Comparison of ENCODE assay signal across 9 mouse cellular contexts in the genomic region with DNA sequence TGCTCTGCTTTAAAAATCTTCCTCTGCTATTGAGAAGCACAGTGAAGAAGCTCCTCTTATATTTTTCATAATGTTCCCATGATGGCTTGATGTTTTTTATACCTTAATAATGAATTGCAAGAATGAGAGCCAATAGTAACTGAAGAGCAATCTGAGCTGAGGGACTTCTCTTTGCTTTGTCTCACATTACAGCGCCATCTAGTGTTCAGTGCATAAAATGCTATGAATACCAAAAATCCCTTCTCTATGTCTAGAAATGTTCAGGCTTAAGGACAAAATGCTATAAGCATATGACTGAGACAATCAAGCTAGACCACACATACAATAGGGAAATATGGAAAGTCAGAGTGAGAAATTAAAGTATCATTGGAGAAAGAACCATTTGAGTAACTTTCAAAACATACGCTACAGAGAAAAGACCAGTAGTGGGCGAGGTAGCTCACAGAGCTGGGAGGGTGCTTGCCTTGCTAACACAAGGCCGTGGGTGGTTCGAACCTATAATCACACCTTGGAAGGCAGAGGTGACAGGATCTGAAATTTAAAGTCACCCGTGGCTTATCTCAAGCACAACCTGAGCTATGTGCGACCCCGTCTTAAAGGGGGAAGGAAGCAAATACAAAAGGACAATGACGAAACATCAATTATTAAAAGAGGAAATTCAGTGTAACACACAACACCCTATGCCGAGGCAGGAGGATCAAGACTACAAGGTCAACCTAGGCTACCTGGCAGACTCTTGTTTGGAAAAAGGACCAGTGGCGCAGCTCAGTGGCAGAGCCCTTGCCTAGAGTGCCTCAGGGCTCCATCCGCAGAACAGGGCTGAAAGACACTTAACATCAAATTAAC. TPM values are rescaled to one million over a fixed set of nuclear protein-coding genes. Genes with fewer than 3 reads are reported as not detected.
DNase-seq lines count a peak whose midpoint lies in the region; ATAC-seq and TF ChIP-seq lines count a peak whose summit lies in the region.
"Had no signal": no experiment of that assay in that cellular context is flagged by ENCODE, and none has a peak within 500 bp of the region (broad histone marks: within the 10 kb centered on the region; RNA-seq: fewer than 3 reads in every experiment).

No protein-coding gene starts in this region.

- no peaks in the 10 kb centered on the region for H3K27me3 ChIP-seq in kidney, postnatal 0 days (ENCODE audit: insufficient read depth, low read length)
- no peaks in the 10 kb centered on the region for H3K27me3 ChIP-seq in Patski
- no peaks in the 10 kb centered on the region for H3K27me3 ChIP-seq in neural tube, embryonic 12.5 days (replicated peaks)
- H3K27me3 ChIP-seq: heart, embryonic 13.5 days had no signal

- H3K9me3 ChIP-seq in kidney, postnatal 0 days (replicated peaks; ENCODE audit: low read length), result no peaks in the 10 kb centered on the region
- no peaks in the 10 kb centered on the region for H3K9me3 ChIP-seq in neural tube, embryonic 12.5 days
- H3K9me3 ChIP-seq: heart, embryonic 13.5 days had no signal

- TF ChIP-seq CTCF in kidney, postnatal 0 days (IDR thresholded peaks at IDR 0.05; ENCODE audit: low read depth), result peak; percentile 88
- TF ChIP-seq CTCF in Patski (IDR thresholded peaks at IDR 0.05), result peak; percentile 69

- H3K4me2 ChIP-seq in kidney, postnatal 0 days (ENCODE audit: low read length), result no peak overlapping the region
- H3K4me2 ChIP-seq in neural tube, embryonic 12.5 days (replicated peaks), result no peak overlapping the region
- H3K4me2 ChIP-seq: heart, embryonic 13.5 days had no signal

- POLR2A ChIA-PET in Patski (lab: Charles Lee), result no interaction called here

- no peak overlapping the region for H3K9ac ChIP-seq in kidney, postnatal 0 days (ENCODE audit: low read depth, low read length)
- no peak overlapping the region for H3K9ac ChIP-seq in neural tube, embryonic 12.5 days
- H3K9ac ChIP-seq: heart, embryonic 13.5 days had no signal

- no peaks in the 10 kb centered on the region for H3K36me3 ChIP-seq in kidney, postnatal 0 days (ENCODE audit: insufficient read depth, low read length)
- no peaks in the 10 kb centered on the region for H3K36me3 ChIP-seq in neural tube, embryonic 12.5 days

- H3K27ac ChIP-seq in kidney, postnatal 0 days, result no peak overlapping the region
- no peak overlapping the region for H3K27ac ChIP-seq in neural tube, embryonic 12.5 days
- H3K27ac ChIP-seq: heart, embryonic 13.5 days had no signal

- H3K4me1 ChIP-seq in kidney, postnatal 0 days (replicated peaks; ENCODE audit: insufficient read depth, low read length), result no peaks in the 10 kb centered on the region
- no peaks in the 10 kb centered on the region for H3K4me1 ChIP-seq in neural tube, embryonic 12.5 days
- H3K4me1 ChIP-seq: heart, embryonic 13.5 days had no signal

- no peak for ATAC-seq in kidney, postnatal 0 days (replicated peaks; ENCODE audit: low FRiP score, low read depth)
- peak; percentile 71 for ATAC-seq in Patski
- ATAC-seq in granulocyte monocyte progenitor cell, adult 5-6 weeks (replicated peaks; ENCODE audit: poor library complexity, severe bottlenecking), result peak; percentile 91
- ATAC-seq in neural tube, embryonic 12.5 days (ENCODE audit: low FRiP score, low read depth), result peak; percentile 54; the same call in 1 of the 2 replicates

- 75% methylated on average over 12 of the region's 12 CpGs for WGBS in kidney, postnatal 0 days
- WGBS in neural tube, embryonic 12.5 days, result 74% methylated on average over 12 of the region's 12 CpGs

- H3K4me3 ChIP-seq in kidney, postnatal 0 days (replicated peaks; ENCODE audit: low read depth, low read length), result no peak overlapping the region
- no peak overlapping the region for H3K4me3 ChIP-seq in neural tube, embryonic 12.5 days
- H3K4me3 ChIP-seq: heart, embryonic 13.5 days had no signal

- in situ Hi-C loops in Patski (cut with MboI; ENCODE audit: low pct_unique_long_range_greater_than_20kb), result no loop called here

- intact Hi-C loops in left cerebral cortex, postnatal 36 days (cut with DNase I), result loop anchor here (5.0 kb wide), 1 partner anchor 39 kb away; the partner anchor contains the start of gene Nsun3
- intact Hi-C loops in heart, postnatal 25 days (cut with DNase I), result loop anchor here (5.0 kb wide), 1 partner anchor 44 kb away; no protein-coding TSS in a partner anchor

- peak; percentile 81 for DNase-seq in kidney, postnatal 0 days (ENCODE audit: low spot score)
- no peak for DNase-seq in kidney, adult 18-20 months
- peak; percentile 14 to 24 for DNase-seq in CD8-positive naive resting alpha-beta T cell, adult 2 months (ENCODE audit: low read depth in 2 of 2, low spot score in 2 of 2)
- DNase-seq in Patski (ENCODE audit: low read depth, low spot score), result no peak
- DNase-seq in left cerebral cortex, postnatal 36 days (ENCODE audit: low spot score in 2 of 2), result no peak
- DNase-seq in heart, postnatal 25 days (ENCODE audit: low spot score), result no peak

- CTCF ChIA-PET in Patski (lab: Charles Lee), result interaction anchor here (0.7 to 3.0 kb wide), 24 partner anchors 8 to 85 kb away, joined by 3 to 14 read pairs (median 4); partner anchors contain the start of genes Arl13b, Nsun3 and Pros1

RNA-seq across cellular contexts. Expression of gene Stx19, which starts 11.9 kb away (rescaled TPM):
- polyA plus RNA-seq in kidney, postnatal 0 days (2015; fragmentation: Nextera tagmentation; extraction: Ambion mirVana), result 0.16 and 0.23 TPM in 2 replicates
- polyA plus RNA-seq in Patski (2021), result 0.05 TPM
- not detected in 2 replicates for total RNA-seq in granulocyte monocyte progenitor cell, adult 5-6 weeks (2014; fragmentation: Nextera tagmentation)
- not detected in 2 replicates for total RNA-seq in granulocyte monocyte progenitor cell, adult 5-6 weeks (2017)
- 0.65 and 0.77 TPM in 2 replicates for polyA plus RNA-seq in neural tube, embryonic 12.5 days (2016; fragmentation: Nextera tagmentation; extraction: Ambion mirVana)
- total RNA-seq in left cerebral cortex, postnatal 36 days (2021), result not detected
- not detected for total RNA-seq in heart, postnatal 25 days (2021)

RNA-seq across cellular contexts. Expression of gene Arl13b, which starts 20.5 kb away (rescaled TPM):
- polyA plus RNA-seq in kidney, postnatal 0 days (2015; fragmentation: Nextera tagmentation; extraction: Ambion mirVana), result 18.9 and 21.3 TPM in 2 replicates
- polyA plus RNA-seq in Patski (2021), result 25.1 TPM
- total RNA-seq in granulocyte monocyte progenitor cell, adult 5-6 weeks (2014; fragmentation: Nextera tagmentation), result 6.9 and 10.7 TPM in 2 replicates
- 7.7 and 8.4 TPM in 2 replicates for total RNA-seq in granulocyte monocyte progenitor cell, adult 5-6 weeks (2017)
- polyA plus RNA-seq in neural tube, embryonic 12.5 days (2016; fragmentation: Nextera tagmentation; extraction: Ambion mirVana), result 18.0 and 20.7 TPM in 2 replicates
- 10 to 100 TPM in 1 of 2 experiments, 1 to 10 TPM in 1; 10.0 to 11.9 TPM for total RNA-seq in left cerebral cortex, postnatal 36 days (2021)
- total RNA-seq in heart, postnatal 25 days (2021), result 10 to 100 TPM; 10.2 to 11.4 TPM

RNA-seq across cellular contexts. Expression of gene Pros1, which starts 27.7 kb away (rescaled TPM):
- 41.4 and 41.5 TPM in 2 replicates for polyA plus RNA-seq in kidney, postnatal 0 days (2015; fragmentation: Nextera tagmentation; extraction: Ambion mirVana)
- 213 TPM for polyA plus RNA-seq in Patski (2021)
- total RNA-seq in granulocyte monocyte progenitor cell, adult 5-6 weeks (2014; fragmentation: Nextera tagmentation), result 1.5 and 3.7 TPM in 2 replicates
- 7.0 and 9.1 TPM in 2 replicates for total RNA-seq in granulocyte monocyte progenitor cell, adult 5-6 weeks (2017)
- 17.6 and 21.3 TPM in 2 replicates for polyA plus RNA-seq in neural tube, embryonic 12.5 days (2016; fragmentation: Nextera tagmentation; extraction: Ambion mirVana)
- total RNA-seq in left cerebral cortex, postnatal 36 days (2021), result 1 to 10 TPM; 8.3 to 9.6 TPM
- 10 to 100 TPM; 15.6 to 19.1 TPM for total RNA-seq in heart, postnatal 25 days (2021)

RNA-seq across cellular contexts. Expression of gene Nsun3, which starts 39.8 kb away (rescaled TPM):
- polyA plus RNA-seq in kidney, postnatal 0 days (2015; fragmentation: Nextera tagmentation; extraction: Ambion mirVana), result 8.2 and 9.2 TPM in 2 replicates
- 10.3 TPM for polyA plus RNA-seq in Patski (2021)
- 32.2 and 38.7 TPM in 2 replicates for total RNA-seq in granulocyte monocyte progenitor cell, adult 5-6 weeks (2014; fragmentation: Nextera tagmentation)
- 20.7 and 26.9 TPM in 2 replicates for total RNA-seq in granulocyte monocyte progenitor cell, adult 5-6 weeks (2017)
- 8.8 and 12.5 TPM in 2 replicates for polyA plus RNA-seq in neural tube, embryonic 12.5 days (2016; fragmentation: Nextera tagmentation; extraction: Ambion mirVana)
- 10 to 100 TPM; 13.9 to 14.1 TPM for total RNA-seq in left cerebral cortex, postnatal 36 days (2021)
- 1 to 10 TPM; 7.2 to 7.7 TPM for total RNA-seq in heart, postnatal 25 days (2021)

Comparison
In these comparisons a context has a peak if more than half of its experiments do, and no peak if none do; other contexts are left out.
1. DNase-seq: peak in kidney, postnatal 0 days (single experiment) and CD8-positive naive resting alpha-beta T cell, adult 2 months (2 of 2); none in kidney, adult 18-20 months (single experiment), Patski (single experiment), left cerebral cortex, postnatal 36 days (0 of 2) and heart, postnatal 25 days (single experiment).